Mouse (Mus musculus): ENCODE results near the gene Agpat3. TPM values are rescaled to one million over a fixed set of nuclear protein-coding genes. Genes with fewer than 3 reads are reported as not detected.
A peak's percentile ranks its signal among the peaks of the same experiment; 100 is the strongest.

The Agpat3 gene
- polyA plus RNA-seq, 1 experiment: 21.4 TPM

DNA sequence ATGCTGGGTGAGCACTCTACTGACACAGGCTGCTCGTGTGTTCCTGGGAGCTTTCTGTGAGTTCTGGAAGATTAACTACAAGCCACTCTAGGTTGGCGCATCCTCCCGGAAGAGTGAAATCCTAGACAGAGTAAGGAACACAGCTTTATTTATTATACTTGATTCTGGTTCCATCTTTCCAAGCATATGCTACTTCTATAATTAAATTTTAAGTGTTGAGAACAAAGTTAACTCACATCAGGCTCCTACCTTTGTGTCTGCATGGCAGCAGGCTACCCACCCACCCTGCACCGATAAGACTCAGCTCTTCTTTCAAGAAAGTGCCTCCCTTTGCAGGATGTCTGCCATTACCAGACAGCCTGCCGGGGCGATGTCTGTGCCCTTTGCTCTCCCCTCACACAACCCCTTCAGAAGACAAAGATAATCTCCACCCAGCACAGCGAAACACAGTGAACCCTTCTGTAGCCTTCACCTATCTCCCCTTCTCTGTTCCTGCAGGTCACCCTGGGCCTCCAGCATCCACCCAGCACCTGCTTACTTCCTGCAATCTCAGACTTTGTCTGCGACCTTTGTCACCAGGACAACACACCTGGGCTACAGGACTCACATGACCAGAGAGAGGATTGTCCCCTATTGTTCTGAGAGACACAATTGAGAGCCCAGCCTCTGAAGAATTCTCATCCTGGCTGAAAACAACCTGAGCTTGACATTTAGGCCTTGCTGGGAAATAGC is 26.2 kb downstream of the Agpat3 start:
- WGBS: 87% methylated on average over 8 of the region's 8 CpGs
- H3K4me3 ChIP-seq (replicated peaks; ENCODE audit: control insufficient read depth, low read depth, low read length): no peak overlapping the region
- TF ChIP-seq POLR2A (IDR thresholded peaks at IDR 0.05; ENCODE audit: borderline replicate concordance, control insufficient read depth, low read depth, low read length): no peak
- H3K27ac ChIP-seq (ENCODE audit: control insufficient read depth, insufficient read depth, low read depth, low read length, poor library complexity): no peak overlapping the region
- no peaks in the 10 kb centered on the region; the same call in 1 of the 2 replicates for H3K4me1 ChIP-seq (ENCODE audit: control insufficient read depth, insufficient read depth, low read length)

DNA sequence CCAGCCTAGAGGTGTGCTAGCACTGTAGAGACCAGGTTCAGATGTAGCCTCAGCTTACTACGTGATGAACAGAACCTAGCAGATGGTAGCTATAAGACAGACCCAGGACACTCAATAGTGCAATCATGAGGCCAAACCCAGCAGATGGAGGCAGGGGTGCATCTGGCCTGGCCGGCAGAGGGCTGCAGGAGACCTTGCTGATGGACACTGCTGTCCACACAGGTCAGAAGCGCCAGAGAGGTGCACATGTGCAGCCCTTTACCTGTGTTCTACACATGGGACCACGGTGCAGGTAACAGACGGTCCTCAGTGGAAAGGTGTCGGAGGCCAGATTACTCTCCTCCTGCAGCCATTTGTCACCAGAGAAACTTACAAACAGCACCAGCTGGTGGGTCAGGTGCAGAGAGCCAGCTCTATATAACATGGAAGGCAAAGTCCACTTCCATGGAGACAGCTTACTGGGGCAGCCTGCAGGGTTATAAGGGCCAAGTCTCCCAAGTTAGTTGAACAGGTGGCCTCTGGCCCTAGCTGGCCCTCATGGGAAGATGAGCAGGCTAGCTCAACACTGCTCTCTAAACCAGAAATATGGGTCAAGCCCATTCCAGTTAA is 27.6 kb downstream of the Agpat3 start:
- H3K4me1 ChIP-seq (ENCODE audit: control insufficient read depth, insufficient read depth, low read length): no peaks in the 10 kb centered on the region
- WGBS: 88% methylated on average over 6 of the region's 6 CpGs
- TF ChIP-seq POLR2A (IDR thresholded peaks at IDR 0.05; ENCODE audit: borderline replicate concordance, control insufficient read depth, low read depth, low read length): no peak
- no peak for TF ChIP-seq CTCF (IDR thresholded peaks at IDR 0.05; ENCODE audit: control insufficient read depth, insufficient read depth, low read length)

DNA sequence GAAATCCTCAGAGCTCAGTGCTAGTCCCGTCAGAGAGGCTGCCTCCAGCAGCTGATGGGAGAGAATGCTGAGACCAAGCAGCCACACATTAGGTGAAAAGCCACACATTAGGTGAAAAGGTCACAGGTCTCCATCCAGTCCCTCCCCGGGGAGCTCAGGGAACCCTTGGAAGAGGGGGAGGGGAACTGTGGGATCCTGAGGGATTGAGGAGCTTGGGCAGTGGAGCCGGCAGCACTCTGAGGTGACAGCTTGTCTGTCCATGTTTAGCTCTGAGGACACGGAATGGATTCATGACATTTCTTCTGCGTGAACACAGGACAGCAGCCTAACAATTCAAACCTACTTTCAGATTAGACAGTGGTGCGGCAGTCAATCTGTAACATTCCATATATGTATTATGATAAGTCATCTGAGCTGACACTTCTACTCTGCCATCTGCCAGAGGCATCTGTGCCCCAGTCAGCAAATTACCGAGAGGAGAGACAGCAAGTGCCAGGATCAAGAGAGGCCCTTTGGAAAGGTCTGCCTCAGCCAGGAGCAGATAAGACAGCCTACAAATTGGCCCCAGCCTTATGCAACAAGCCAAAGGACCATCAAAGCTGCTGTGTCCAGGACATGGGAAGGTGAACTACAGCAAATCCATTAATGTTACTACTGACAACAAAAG is 28.9 kb downstream of the Agpat3 start:
- TF ChIP-seq POLR2A (IDR thresholded peaks at IDR 0.05; ENCODE audit: borderline replicate concordance, control insufficient read depth, low read depth, low read length) (no peak), CTCF (IDR thresholded peaks at IDR 0.05; ENCODE audit: control insufficient read depth, insufficient read depth, low read length) (no peak)
- 69% methylated on average over 7 of the region's 7 CpGs for WGBS
- Histone ChIP-seq H3K4me1 (ENCODE audit: control insufficient read depth, insufficient read depth, low read length) (no peaks in the 10 kb centered on the region), H3K27ac (ENCODE audit: control insufficient read depth, insufficient read depth, low read depth, low read length, poor library complexity) (no peak overlapping the region), H3K4me3 (replicated peaks; ENCODE audit: control insufficient read depth, low read depth, low read length) (no peak overlapping the region)

More for the DNA sequence above, 27.6 kb downstream of the Agpat3 start:
- Histone ChIP-seq H3K4me3 (replicated peaks; ENCODE audit: control insufficient read depth, low read depth, low read length) (no peak overlapping the region), H3K27ac (ENCODE audit: control insufficient read depth, insufficient read depth, low read depth, low read length, poor library complexity) (no peak overlapping the region)

DNA sequence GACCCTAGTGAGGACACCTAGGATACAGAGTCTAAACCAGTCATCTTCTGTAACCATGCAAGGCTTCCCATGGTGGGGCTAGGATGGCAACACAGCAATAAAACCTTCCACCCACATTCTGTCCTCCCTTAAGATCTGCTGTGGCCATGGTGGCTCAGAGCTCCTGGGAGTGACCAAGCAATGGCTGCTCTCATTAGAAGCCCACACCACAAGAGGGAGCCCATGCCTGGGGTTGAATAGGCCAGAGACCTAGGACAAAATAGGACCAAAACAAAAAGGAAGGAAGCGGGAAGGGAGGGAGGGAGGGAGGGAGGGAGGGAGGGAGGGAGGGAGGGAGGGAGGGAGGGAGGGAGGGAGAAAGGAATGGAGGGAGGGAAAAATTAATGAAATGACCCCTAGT is 29.5 kb downstream of the Agpat3 start:
- TF ChIP-seq POLR2A (IDR thresholded peaks at IDR 0.05; ENCODE audit: borderline replicate concordance, control insufficient read depth, low read depth, low read length) (no peak), CTCF (IDR thresholded peaks at IDR 0.05; ENCODE audit: control insufficient read depth, insufficient read depth, low read length) (peak; percentile 24; the same call in 1 of the 2 replicates)

DNA sequence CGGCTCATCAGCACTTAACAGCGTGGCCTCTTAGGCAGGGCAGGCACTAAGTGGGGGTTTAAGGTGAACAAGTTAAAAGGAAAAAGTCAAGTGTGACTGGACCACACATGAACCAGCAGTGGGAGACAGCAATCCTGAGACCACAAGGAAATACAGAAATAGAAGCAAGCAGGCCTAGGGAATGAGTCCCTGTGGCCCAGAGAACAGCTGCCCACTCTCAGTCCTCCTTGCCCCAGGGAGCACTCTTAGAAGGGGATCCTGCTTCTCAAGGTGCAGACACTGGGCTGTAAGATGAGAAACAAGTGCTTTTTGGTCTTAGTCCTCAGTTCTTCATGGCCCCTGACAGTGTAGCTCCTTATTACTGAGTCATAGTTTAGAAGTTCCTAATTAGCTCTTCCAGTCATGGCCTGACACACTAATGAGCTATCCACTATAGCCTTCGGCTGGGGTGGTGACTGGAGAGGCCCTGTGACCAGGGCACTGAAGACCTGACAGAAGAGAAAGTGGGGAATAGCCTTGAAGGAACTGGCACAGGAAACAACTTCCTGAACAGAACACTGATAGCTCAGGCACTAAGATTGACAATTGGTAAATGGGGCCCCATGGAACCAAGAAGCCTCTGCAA is 31.0 kb downstream of the Agpat3 start:
- no peak overlapping the region for H3K27ac ChIP-seq (ENCODE audit: control insufficient read depth, insufficient read depth, low read depth, low read length, poor library complexity)
- TF ChIP-seq POLR2A (IDR thresholded peaks at IDR 0.05; ENCODE audit: borderline replicate concordance, control insufficient read depth, low read depth, low read length) (no peak), CTCF (IDR thresholded peaks at IDR 0.05; ENCODE audit: control insufficient read depth, insufficient read depth, low read length) (no peak)
- H3K4me3 ChIP-seq (replicated peaks; ENCODE audit: control insufficient read depth, low read depth, low read length): no peak overlapping the region
- no peaks in the 10 kb centered on the region for H3K4me1 ChIP-seq (ENCODE audit: control insufficient read depth, insufficient read depth, low read length)
- WGBS: 80% methylated on average over 3 of the region's 3 CpGs

More for the DNA sequence above, 29.5 kb downstream of the Agpat3 start:
- H3K27ac ChIP-seq (ENCODE audit: control insufficient read depth, insufficient read depth, low read depth, low read length, poor library complexity): no peak overlapping the region
- H3K4me3 ChIP-seq (replicated peaks; ENCODE audit: control insufficient read depth, low read depth, low read length): no peak overlapping the region
- WGBS: no CpG with 5 or more reads among the region's 1 CpGs
- H3K4me1 ChIP-seq (ENCODE audit: control insufficient read depth, insufficient read depth, low read length): no peaks in the 10 kb centered on the region

DNA sequence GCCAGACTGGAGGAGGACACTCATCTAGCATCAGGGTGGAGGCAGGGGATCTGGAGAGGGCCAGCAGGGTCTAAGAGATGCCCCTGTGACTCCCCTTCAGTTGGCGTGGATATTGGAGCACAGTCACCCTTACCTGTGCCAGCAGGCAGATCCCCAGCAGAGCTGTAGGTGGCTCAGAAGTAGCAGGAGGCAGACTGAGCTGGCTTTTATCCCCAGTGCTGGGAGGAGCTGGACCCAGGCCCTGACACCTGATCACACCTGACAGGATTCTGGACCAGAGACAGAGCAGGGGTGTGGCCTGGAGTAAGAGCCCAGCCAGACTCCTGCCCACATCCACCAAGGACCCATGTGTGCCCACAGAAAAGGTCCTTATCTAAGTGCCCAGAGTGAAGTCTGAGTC is 31.8 kb downstream of the Agpat3 start:
- TF ChIP-seq POLR2A (IDR thresholded peaks at IDR 0.05; ENCODE audit: borderline replicate concordance, control insufficient read depth, low read depth, low read length): no peak

DNA sequence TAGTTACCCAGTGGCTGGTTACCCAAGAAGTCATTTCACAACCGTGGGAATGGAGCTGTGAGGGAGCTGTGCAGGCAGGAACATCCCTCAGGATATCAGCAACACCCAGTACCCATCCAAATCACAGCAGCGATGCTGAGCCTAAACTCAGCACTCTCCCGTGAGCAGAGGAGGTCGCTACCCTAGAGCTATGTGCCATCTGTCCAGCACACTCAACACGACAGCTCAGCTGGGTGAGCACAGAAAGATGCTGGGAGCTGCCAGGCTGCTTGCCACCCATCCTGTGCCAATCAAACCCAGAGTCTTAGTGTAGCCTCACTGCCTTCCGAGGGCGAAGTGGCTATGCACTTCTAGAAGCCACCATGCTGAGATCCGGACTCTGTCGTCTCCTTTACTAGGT is 32.3 kb downstream of the Agpat3 start:
- Histone ChIP-seq H3K27ac (ENCODE audit: control insufficient read depth, insufficient read depth, low read depth, low read length, poor library complexity) (no peak overlapping the region), H3K4me3 (replicated peaks; ENCODE audit: control insufficient read depth, low read depth, low read length) (no peak overlapping the region), H3K4me1 (ENCODE audit: control insufficient read depth, insufficient read depth, low read length) (no peaks in the 10 kb centered on the region)
- TF ChIP-seq POLR2A (IDR thresholded peaks at IDR 0.05; ENCODE audit: borderline replicate concordance, control insufficient read depth, low read depth, low read length): no peak
- TF ChIP-seq CTCF (IDR thresholded peaks at IDR 0.05; ENCODE audit: control insufficient read depth, insufficient read depth, low read length): no peak
- 82% methylated on average over 9 of the region's 9 CpGs for WGBS

More for the DNA sequence above, 31.8 kb downstream of the Agpat3 start:
- H3K4me3 ChIP-seq (replicated peaks; ENCODE audit: control insufficient read depth, low read depth, low read length): no peak overlapping the region
- H3K27ac ChIP-seq (ENCODE audit: control insufficient read depth, insufficient read depth, low read depth, low read length, poor library complexity): no peak overlapping the region
- H3K4me1 ChIP-seq (ENCODE audit: control insufficient read depth, insufficient read depth, low read length): no peaks in the 10 kb centered on the region
- 79% methylated on average over 1 of the region's 1 CpGs for WGBS

DNA sequence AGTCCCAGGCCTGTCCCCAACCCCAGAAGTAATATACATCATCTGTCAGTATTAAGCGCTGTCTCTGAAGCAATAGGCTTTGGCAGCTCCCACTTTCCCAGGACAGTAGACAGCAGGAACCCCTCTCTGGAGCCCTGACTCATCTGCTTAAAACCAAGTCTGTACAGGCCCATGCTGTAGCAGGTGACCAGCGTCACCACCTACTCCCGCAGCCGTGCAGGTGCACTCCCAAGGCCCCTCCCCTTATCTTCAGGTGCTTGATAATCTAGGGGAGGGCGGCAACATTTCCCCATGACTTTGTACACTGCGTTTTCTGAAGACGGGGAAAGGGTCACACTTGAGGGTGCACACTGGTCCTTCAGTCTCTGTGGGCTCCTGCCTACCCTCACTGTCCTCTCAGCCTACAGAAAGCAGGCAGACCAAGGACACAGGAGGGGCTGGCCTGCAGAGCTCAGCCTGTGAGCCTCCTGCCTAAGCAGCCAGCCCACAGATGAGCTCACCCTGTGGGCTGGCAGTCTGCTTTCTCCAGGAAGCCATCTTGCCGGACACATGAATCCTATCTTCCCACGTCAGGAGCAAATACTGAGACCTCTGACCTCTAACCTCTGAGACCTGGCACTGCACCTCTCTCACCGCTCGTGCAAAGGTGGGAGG is 34.9 kb downstream of the Agpat3 start:
- 86% methylated on average over 11 of the region's 11 CpGs for WGBS
- TF ChIP-seq CTCF (IDR thresholded peaks at IDR 0.05; ENCODE audit: control insufficient read depth, insufficient read depth, low read length) (no peak), POLR2A (IDR thresholded peaks at IDR 0.05; ENCODE audit: borderline replicate concordance, control insufficient read depth, low read depth, low read length) (no peak)
- Histone ChIP-seq H3K27ac (ENCODE audit: control insufficient read depth, insufficient read depth, low read depth, low read length, poor library complexity) (no peak overlapping the region), H3K4me3 (replicated peaks; ENCODE audit: control insufficient read depth, low read depth, low read length) (no peak overlapping the region), H3K4me1 (ENCODE audit: control insufficient read depth, insufficient read depth, low read length) (no peaks in the 10 kb centered on the region)
